Mouse (Mus musculus): ENCODE measurements around the gene Rtn4. TPM values are rescaled to one million over a fixed set of nuclear protein-coding genes. Genes with fewer than 3 reads are reported as not detected.
"Not testable (repeated sequence)": the region's sequence is repeated elsewhere in the genome, so short reads cannot be mapped to it uniquely, and the experiment has no call there.

Gene Rtn4
- total RNA-seq, 2 experiments from 2014 or later, result 669 to 679 TPM

GRCm38 (mm10) chr11:29751648-29752611, 59.2 kb downstream of the Rtn4 start:
- DNase-seq (ENCODE audit: low spot score in 2 of 2), result no peak
- intact Hi-C loops (cut with DNase I), result no loop called here

DNA sequence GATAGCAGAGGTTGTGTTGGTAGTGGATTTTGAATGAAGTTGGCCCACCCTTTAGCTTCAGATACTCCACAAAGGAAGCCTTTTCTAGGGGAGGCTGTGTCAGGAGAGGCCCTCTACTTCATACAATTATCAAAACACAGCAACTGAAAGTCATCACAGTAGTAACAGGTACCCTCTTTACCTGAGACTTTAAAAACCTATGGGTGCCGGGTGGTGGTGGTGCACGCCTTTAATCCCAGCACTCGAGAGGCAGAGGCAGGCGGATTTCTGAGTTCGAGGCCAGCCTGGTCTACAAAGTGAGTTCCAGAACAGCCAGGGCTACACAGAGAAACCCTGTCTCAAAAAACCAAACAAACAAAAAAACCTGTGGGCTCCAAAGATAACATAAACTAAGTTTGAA, 63.3 kb downstream of the Rtn4 start:
- intact Hi-C loops (cut with DNase I); DNase-seq (ENCODE audit: low spot score in 2 of 2): not testable (repeated sequence)

DNA sequence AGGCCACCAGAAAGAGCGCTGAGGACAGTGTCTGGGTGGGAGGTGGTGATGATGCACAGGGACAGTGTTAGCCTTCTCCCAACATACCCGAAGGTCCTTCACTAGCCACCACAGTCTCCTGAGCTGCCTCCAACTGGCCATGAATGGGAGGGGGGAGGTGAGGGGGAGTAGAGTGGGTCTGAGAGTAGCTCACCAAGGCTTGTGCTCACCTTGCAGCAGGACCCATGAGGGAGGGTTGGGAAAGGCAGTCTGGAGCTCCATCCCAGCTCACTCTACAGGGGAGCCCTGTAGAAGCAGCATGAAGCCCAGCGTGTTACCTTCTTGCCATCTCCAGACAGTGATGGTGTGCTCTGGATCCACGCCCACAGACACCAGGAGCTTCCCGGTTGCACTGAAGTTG, 65.9 kb downstream of the Rtn4 start:
- intact Hi-C loops (cut with DNase I), result no loop called here
- DNase-seq (ENCODE audit: low spot score in 2 of 2), result no peak

GRCm38 (mm10) chr11:29761387-29761786, 68.6 kb downstream of the Rtn4 start:
- intact Hi-C loops (cut with DNase I), result no loop called here
- DNase-seq (ENCODE audit: low spot score in 2 of 2), result no peak

- intact Hi-C loops (cut with DNase I), result no loop called here
These were observed 70.0 kb downstream of the Rtn4 start for GRCm38 (mm10) chr11:29762768-29763167.

DNA sequence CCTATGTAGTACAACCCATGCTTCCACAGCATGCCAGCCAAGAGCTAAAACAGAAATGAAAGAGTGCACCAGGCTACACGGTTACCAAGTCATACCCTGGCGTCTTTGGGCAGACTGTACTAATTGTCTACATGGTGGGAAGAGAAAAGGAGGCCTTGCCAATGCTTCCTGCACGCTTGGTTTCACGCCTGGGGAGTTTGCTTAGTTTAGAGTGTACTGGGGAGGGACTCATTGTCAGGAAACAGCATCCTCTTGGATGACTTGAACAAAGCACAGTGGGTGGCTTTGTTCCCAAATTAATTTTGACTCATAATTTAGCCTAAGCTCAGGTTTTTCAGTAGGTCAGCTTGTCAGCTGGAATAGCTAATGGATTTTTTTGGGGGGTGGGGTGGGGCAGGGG, 72.3 kb downstream of the Rtn4 start:
- no peak for DNase-seq (ENCODE audit: low spot score in 2 of 2)

More at GRCm38 (mm10) chr11:29762768-29763167, 70.0 kb downstream of the Rtn4 start:
- DNase-seq (ENCODE audit: low spot score in 2 of 2), result no peak

GRCm38 (mm10) chr11:29766313-29766982, 73.7 kb downstream of the Rtn4 start:
- DNase-seq (ENCODE audit: low spot score in 2 of 2), result peak; percentile 60 to 62
- intact Hi-C loops (cut with DNase I), result loop anchor here (1.0 to 2.0 kb wide), 2 partner anchors 22 to 43 kb away; no protein-coding TSS in a partner anchor

More for the DNA sequence above, 72.3 kb downstream of the Rtn4 start:
- intact Hi-C loops (cut with DNase I), result no loop called here

- intact Hi-C loops (cut with DNase I), result no loop called here
- no peak for DNase-seq (ENCODE audit: low spot score in 2 of 2)
These were observed 75.8 kb downstream of the Rtn4 start for GRCm38 (mm10) chr11:29768523-29768922.

- intact Hi-C loops (cut with DNase I), result no loop called here
- DNase-seq (ENCODE audit: low spot score in 2 of 2), result no peak
These were observed 78.1 kb downstream of the Rtn4 start for GRCm38 (mm10) chr11:29770666-29771400.

DNA sequence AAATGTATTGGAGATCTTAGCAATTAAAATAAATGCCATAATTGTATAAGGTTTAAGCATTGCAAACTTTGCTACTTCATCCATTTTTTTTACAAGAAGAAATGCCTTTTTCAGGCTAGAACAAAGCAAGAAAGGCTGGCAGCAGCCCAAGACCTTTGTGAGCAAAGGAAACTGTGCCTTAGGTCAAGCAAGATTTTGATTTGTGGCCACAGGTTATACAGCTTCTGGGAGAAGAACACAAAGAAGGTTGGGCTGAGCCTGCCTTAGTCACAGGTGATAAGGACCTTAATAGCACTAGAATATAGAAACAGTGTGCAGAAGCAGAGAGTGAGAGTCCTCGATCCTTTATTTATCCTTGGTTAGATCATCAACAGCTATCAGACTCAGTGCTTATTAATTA, 79.5 kb downstream of the Rtn4 start:
- DNase-seq (ENCODE audit: low spot score in 2 of 2), result no peak
- intact Hi-C loops (cut with DNase I), result no loop called here

DNA sequence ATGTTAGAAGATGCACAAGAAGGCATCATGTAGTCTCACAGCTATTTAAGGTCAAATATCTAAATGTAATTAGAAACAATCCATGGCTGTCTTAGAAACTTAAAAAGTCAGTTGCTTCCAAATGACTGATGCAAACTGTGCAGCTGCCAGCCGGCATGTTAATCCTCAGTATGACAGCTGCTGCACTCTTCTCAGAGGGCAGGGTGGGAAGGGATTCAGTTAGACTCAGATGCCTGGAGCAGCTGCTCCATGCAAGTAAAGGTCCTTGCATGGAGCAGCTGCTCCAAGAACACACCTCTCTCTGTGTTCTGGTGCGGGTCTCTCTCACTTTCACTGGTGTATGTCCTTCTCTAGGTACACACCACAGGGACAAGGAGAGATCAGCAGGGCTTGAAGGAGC, 81.5 kb downstream of the Rtn4 start:
- DNase-seq (ENCODE audit: low spot score in 2 of 2), result no peak
- intact Hi-C loops (cut with DNase I), result no loop called here

DNA sequence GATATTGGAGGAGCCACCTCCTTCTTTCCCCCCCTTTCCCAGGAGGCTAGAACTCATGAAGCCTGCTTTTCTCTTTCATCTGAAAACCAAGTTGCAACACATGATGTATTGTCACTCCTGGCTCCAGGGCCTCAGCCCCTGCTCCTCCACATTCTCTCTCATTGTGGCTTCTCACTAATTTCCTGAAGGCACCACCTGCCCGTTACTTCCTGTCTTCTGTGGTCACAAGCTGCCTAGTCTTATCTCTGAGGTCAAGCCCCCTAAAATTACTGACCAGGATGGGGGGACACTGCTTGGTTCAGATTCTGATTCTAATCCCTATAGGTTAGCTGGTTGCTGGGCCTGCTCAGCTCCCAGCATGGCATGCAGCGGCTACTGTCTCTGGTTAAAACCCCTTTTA, 82.0 kb downstream of the Rtn4 start:
- DNase-seq (ENCODE audit: low spot score in 2 of 2), result no peak
- intact Hi-C loops (cut with DNase I), result no loop called here

DNA sequence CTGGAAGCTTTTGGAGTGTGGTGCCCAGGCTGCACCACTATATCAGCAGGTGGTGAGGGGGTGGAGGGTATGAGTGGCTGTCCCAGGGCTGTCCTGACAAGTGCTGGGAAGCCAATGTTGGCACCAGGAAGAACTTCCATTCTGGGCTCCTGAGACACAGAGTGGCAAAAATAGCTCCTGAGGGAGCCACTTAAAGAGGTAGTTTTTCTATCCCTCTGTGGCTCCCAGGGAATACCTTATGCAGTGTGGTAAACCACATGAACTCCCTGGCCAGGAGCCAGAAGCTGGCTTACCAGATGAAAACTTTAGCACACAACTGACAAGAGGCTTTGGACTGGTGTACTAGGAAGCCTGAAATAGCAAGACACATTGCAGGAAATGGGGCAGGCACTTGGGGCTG, 85.2 kb downstream of the Rtn4 start:
- peak; percentile 69 to 80 for DNase-seq (ENCODE audit: low spot score in 2 of 2)
- intact Hi-C loops (cut with DNase I), result no loop called here

GRCm38 (mm10) chr11:29778936-29779335, 86.2 kb downstream of the Rtn4 start:
- intact Hi-C loops (cut with DNase I), result no loop called here

GRCm38 (mm10) chr11:29779409-29780026, 86.8 kb downstream of the Rtn4 start:
- DNase-seq (ENCODE audit: low spot score in 2 of 2), result no peak
- intact Hi-C loops (cut with DNase I), result no loop called here

More at GRCm38 (mm10) chr11:29778936-29779335, 86.2 kb downstream of the Rtn4 start:
- no peak for DNase-seq (ENCODE audit: low spot score in 2 of 2)

DNA sequence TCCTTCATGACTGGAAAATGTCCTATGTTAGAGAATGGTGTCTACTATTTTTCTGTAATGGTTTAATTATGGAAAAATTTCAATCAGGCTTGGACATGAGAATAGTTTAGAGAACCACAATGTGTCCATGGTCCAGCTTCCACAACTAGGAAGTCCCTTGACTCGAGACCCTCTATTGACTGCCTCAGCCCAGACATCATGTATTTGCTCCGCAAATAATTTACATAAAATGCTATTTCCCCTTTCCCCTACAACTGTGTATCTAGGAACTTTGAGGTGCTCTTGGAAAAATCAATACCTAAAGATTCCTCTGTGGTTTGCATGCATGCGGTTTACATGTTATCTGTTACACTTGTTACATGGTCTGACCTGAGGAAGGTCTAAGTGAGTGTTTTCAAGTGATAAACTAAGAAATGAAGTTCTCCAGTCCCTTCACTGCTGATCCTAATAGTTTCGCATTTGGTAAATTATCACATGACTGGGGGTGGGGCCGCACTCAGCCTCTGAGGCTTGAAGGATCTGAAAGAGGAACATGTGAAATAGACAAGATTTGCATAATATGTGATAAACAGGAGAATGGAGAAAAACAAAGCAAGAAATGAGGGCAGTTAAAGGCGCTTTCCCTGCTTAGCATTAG, 94.0 kb downstream of the Rtn4 start:
- no peak for DNase-seq (ENCODE audit: low spot score in 2 of 2)
- intact Hi-C loops (cut with DNase I), result loop anchor here (5.0 kb wide), 1 partner anchor 69 kb away; no protein-coding TSS in a partner anchor

DNA sequence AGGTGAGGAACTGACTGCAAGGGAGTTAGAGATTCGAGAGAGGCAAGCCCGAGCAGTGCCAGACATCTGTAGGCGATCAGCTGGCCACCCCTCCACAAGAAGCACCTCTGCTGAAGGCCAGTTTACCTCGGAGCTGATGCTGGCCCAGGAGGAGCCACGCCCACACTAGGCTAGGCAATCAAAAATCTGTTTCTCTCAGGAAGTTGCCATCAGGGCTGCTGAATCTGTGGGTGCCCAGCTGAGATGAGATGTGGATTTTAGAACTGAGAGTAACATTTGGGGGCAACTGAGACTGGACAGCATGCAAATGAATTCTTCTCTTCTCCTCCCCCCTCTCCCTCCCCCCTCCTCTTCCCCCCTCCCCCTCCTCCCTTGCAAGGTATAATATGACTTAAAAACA, 94.7 kb downstream of the Rtn4 start:
- no peak for DNase-seq (ENCODE audit: low spot score in 2 of 2)
- intact Hi-C loops (cut with DNase I), result loop anchor here (5.0 kb wide), 1 partner anchor 70 kb away; no protein-coding TSS in a partner anchor

DNA sequence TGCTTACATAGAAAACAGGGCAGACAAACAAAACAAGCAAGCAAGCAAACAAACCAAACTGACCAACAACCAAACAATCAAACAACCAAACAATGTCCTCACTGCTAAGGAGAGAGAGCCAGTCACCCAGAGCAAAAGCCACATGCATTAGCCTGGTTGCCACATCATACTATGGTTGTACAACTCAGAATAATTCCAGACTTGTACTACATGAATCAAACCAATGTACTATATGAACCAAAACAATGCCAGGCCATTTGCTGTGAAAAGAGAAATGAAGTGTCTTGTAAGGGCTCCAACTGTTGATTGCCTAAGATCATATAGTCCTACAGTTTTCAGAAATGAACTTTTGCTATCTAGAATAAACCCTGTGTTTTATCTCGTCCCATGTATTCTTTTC, 95.8 kb downstream of the Rtn4 start:
- intact Hi-C loops (cut with DNase I), result loop anchor here (2.0 to 5.0 kb wide), 2 partner anchors 22 to 71 kb away; no protein-coding TSS in a partner anchor
- no peak for DNase-seq (ENCODE audit: low spot score in 2 of 2)

Measured in left cerebral cortex, postnatal 36 days (tissue).